Mouse (Mus musculus): ENCODE measurements at regions not wholly inside any gene's neighbourhood (a gene's known extent, or its start where the extent isn't known, plus 50 kb on each side); places are given as distances from the start of the nearest gene placed in this dataset.

DNA sequence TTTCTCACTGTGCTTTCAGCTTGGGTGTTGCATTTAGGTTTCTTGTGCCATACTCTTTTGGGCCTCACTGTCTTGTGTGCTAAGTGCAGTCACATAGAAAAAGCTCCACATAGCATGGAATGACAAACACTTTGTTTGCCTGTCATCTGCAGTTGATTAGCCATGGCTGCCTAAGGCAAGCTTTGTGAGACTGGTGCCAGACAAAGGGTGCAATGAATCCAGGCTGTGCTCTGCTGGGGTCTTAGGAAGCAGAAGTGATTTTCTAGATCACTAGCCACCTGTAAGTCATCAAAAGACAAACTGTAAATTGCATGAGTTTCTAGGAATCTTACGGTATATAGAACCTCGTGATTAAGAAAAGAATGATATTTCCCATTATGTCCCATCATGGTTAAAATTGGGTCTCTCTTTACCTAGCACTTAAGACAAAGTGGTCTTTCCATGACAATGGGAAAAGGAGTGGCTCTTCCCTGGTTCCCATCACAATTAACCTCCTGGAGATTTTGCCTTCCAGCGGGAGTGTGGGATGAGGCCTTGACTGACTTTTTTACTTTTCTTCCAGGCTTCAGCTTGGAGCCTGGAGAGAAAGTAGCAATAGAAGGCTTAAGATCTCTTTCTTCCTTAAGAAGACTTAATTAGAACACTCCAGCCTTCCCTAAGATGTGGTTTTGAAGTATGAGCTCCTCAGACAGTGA, 144.2 kb upstream of the Ntf3 start:
- no peak for TF ChIP-seq CTCF (IDR thresholded peaks at IDR 0.05; ENCODE audit: control insufficient read depth, insufficient read depth, insufficient read length)
- no peak for TF ChIP-seq MAX (IDR thresholded peaks at IDR 0.05)
